Mouse (Mus musculus): ENCODE measurements at regions not wholly inside any gene's neighbourhood (a gene's known extent, or its start where the extent isn't known, plus 50 kb on each side); places are given as distances from the start of the nearest gene placed in this dataset.

DNA sequence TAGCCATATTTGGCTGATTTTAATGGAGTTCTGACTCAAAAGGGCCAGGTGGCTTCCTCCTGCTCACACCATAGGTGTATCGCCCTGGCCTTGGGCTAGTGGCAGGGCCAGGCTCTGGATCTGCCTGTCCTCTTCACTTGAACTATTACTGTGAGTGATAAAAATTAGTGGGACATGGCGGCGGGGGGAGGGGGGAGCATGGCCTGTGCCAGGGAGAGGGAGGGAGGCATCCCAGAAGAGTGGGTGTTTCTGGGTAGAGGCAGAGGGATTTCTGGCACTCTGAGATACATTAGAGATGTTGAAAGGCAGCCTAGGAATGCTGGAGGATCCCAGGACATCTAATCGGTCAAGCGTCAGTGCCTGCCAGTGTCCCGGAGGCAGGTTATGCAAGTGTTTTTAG is 395.4 kb downstream of the Tbc1d22a start:
- TF ChIP-seq GATA1 (IDR thresholded peaks at IDR 0.05; ENCODE audit: borderline replicate concordance, low read length) = no peak
- TF ChIP-seq FLI1 (IDR thresholded peaks at IDR 0.05; ENCODE audit: low read length) = no peak
